Mouse (Mus musculus): Measurements from ENCODE around the gene Dtd2. TPM values are rescaled to one million over a fixed set of nuclear protein-coding genes. Genes with fewer than 3 reads are reported as not detected.

Dtd2 gene
- total RNA-seq (2012; rRNA removed) = 15.5 and 16.1 TPM in 2 replicates
- polyA plus RNA-seq (2012; ENCODE audit: insufficient read depth in 1 of 2, insufficient read length in 2 of 2, low read depth in 1 of 2, low replicate concordance in 2 of 2, missing spikeins in 1 of 2) = 10 to 100 TPM in 1 of 2 experiments, not detected in 1; 22.4 TPM

DNA sequence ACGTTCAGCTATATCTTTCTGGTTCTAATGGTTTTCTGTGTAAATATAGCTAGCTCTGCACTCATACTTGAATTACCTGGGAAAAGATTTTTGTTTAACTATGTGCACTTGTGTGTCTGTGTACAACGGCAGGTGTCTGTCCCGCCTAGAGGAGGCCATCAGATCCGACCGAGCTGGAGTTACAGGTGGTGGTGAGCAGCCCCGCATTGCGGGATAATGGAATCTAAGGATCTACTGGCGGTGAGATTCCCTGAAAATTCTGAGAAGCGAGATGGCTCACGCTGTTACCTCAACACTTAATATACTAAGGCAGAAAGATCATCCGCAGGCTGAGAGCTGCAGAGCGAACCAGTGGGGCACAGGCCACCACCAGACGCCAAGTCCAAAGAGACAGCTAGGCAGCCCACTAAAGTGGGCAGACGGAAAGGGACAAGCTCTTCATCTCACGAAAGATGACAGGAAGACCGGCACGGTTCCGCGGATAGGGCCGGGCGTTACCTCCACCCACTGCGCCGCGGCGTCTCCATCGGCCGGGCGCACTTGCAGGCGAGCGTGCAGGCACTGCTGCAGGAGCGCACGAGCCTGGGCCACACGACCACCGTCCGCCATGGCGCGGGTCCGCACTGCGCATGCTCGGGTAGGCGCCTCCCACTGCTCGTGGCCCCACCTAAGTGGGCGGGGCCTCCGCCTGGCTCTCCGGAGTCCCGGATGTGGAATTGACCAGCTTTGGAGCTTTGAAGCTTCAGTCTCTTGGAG lies at the start of gene Dtd2:
Gene Dtd2 (minus strand): TSS at position 625 of the 756 bp plus-strand sequence.
- Histone ChIP-seq H3K9ac (ENCODE audit: control insufficient read depth, low read depth, low read length, poor library complexity, severe bottlenecking) (peak within 1 kb of the TSS; percentile 79), H3K36me3 (ENCODE audit: control insufficient read depth in 1 of 2, insufficient read depth in 2 of 2, low read length in 2 of 2) (peaks cover 0 to 19% of the 10 kb centered on the region in 2 experiments; a peak in 2 of 4 replicates), H3K9me3 (replicated peaks; ENCODE audit: insufficient read depth, low read length) (no peaks in the 10 kb centered on the region), H3K79me2 (ENCODE audit: control insufficient read depth, insufficient read depth, low read length, poor library complexity) (peaks cover 5% of the 10 kb centered on the region; the same call in 1 of the 2 replicates), H3K27ac (ENCODE audit: control insufficient read depth, low read depth, low read length) (peak within 1 kb of the TSS; percentile 48), H3K4me3 (ENCODE audit: control insufficient read depth in 1 of 2, insufficient read depth in 1 of 2, low read depth in 2 of 2, low read length in 2 of 2) (peak within 1 kb of the TSS; percentile 74 to 87), H3K4me1 (ENCODE audit: control insufficient read depth in 1 of 2, insufficient read depth in 2 of 2, low read length in 2 of 2) (peaks cover 9 to 15% of the 10 kb centered on the region in 2 experiments), H3K27me3 (ENCODE audit: control insufficient read depth in 1 of 2, insufficient read depth in 2 of 2, low read length in 2 of 2) (no peaks in the 10 kb centered on the region)
- TF ChIP-seq BHLHE40 (IDR thresholded peaks at IDR 0.05; ENCODE audit: borderline replicate concordance, low read depth, low read length) (peak; percentile 25; the same call in 1 of the 2 replicates), MEF2A (IDR thresholded peaks at IDR 0.05; ENCODE audit: extremely low read depth, insufficient replicate concordance, low read depth, low read length, poor library complexity, severe bottlenecking) (no peak), TBP (IDR thresholded peaks at IDR 0.05; ENCODE audit: low read depth, low read length) (peak; percentile 87), MYC (IDR thresholded peaks at IDR 0.05; ENCODE audit: low read depth, low read length) (no peak), GABPA (IDR thresholded peaks at IDR 0.05; ENCODE audit: low read depth, low read length) (no peak), TCF12 (IDR thresholded peaks at IDR 0.05; ENCODE audit: low read depth, low read length) (peak; percentile 74), USF1 (IDR thresholded peaks at IDR 0.05; ENCODE audit: low read depth, low read length) (peak; percentile 42; the same call in 1 of the 2 replicates), POLR2AphosphoS5 (IDR thresholded peaks at IDR 0.05; ENCODE audit: borderline replicate concordance, low read depth, low read length) (0 out of 2 replicates have a peak, but pooled peaks have one; percentile 45), POLR2AphosphoS2 (IDR thresholded peaks at IDR 0.05; ENCODE audit: low read length) (peak; percentile 83; the same call in 1 of the 2 replicates), SIN3A (IDR thresholded peaks at IDR 0.05; ENCODE audit: low read length) (peak; percentile 60), KAT2A (conservative IDR thresholded peaks at IDR 0.05; ENCODE audit: low read depth, low read length) (no peak), E2F4 (IDR thresholded peaks at IDR 0.05; ENCODE audit: borderline replicate concordance, low read depth, low read length) (no peak), MAZ (IDR thresholded peaks at IDR 0.05; ENCODE audit: low read depth, low read length) (0 out of 2 replicates have a peak, but pooled peaks have one; percentile 12), EP300 (IDR thresholded peaks at IDR 0.05; ENCODE audit: low read depth in 1 of 2, low read length in 2 of 2) (no peak), CHD2 (IDR thresholded peaks at IDR 0.05; ENCODE audit: low read length) (no peak), ZKSCAN1 (IDR thresholded peaks at IDR 0.05; ENCODE audit: low read depth, low read length) (no peak), RAD21 (IDR thresholded peaks at IDR 0.05; ENCODE audit: low read depth, low read length) (no peak), CHD1 (IDR thresholded peaks at IDR 0.05; ENCODE audit: low read depth, low read length) (no peak), NELFE (IDR thresholded peaks at IDR 0.05; ENCODE audit: low read depth, low read length) (peak; percentile 95), USF2 (IDR thresholded peaks at IDR 0.05; ENCODE audit: borderline replicate concordance in 1 of 2, insufficient read depth in 1 of 2, low read depth in 1 of 2, low read length in 2 of 2) (no peak), MXI1 (IDR thresholded peaks at IDR 0.05; ENCODE audit: low read depth, low read length) (peak; percentile 80), ZMIZ1 (IDR thresholded peaks at IDR 0.05; ENCODE audit: low read depth, low read length) (peak; percentile 82; the same call in 1 of the 2 replicates), POLR2A (IDR thresholded peaks at IDR 0.05; ENCODE audit: control insufficient read depth in 1 of 2, insufficient read depth in 1 of 2, low read depth in 1 of 2, low read length in 2 of 2, poor library complexity in 1 of 2) (peak; percentile 96 to 99), TAL1 (IDR thresholded peaks at IDR 0.05; ENCODE audit: low read length) (no peak), NRF1 (IDR thresholded peaks at IDR 0.05; ENCODE audit: insufficient read depth, low read depth, low read length, poor library complexity, severe bottlenecking) (peak; percentile 99), HCFC1 (IDR thresholded peaks at IDR 0.05; ENCODE audit: low read depth, low read length) (peak; percentile 70)
- peak; percentile 92 for DNase-seq (ENCODE audit: low read depth, low spot score)

Data from MEL (cell line).